Mouse (Mus musculus): Measurements from ENCODE around the gene Gata2.
A peak's percentile ranks its signal among the peaks of the same experiment; 100 is the strongest.

Gata2 gene

DNA sequence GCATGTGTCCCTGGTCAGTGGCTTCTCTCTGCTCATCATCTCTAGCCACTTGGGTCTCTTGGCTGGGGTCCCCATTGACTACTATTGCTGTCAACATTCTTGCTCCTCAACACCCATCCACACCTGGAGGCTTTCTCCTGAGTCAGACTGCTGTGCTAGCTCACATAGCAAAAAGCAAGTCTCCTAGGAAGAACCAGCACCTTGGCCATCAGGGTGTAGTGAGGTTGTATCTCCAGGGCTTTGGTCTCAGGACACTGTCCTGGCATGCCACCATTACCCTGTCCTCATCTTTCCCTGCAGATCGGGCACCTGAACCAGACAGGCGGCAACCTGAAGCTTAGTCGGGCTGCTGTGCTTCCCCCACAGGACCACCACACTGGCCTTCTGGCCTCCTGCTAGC is 14.6 kb downstream of the Gata2 start:
- no peak for DNase-seq (ENCODE audit: low spot score)

DNA sequence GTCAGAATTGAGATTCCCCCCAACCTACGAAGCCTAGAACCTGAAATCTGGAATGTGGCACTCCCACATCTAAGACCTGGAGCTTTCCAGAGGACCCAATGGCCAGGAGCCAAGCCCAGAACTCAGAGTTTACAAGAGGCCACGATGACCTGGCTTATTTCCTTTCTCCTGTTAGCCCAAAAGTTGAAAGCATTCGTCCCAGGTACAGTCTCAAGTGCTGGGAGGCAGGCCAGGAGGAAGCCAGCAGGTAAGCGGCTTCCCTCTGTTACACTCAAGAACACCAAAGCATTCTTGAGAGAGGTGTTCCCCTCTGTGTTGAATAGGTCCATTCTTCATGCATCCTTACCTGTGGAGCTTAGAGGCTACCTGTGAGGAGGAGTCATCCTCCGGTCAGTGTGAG is 15.8 kb downstream of the Gata2 start:
- DNase-seq (ENCODE audit: low spot score), result no peak

DNA sequence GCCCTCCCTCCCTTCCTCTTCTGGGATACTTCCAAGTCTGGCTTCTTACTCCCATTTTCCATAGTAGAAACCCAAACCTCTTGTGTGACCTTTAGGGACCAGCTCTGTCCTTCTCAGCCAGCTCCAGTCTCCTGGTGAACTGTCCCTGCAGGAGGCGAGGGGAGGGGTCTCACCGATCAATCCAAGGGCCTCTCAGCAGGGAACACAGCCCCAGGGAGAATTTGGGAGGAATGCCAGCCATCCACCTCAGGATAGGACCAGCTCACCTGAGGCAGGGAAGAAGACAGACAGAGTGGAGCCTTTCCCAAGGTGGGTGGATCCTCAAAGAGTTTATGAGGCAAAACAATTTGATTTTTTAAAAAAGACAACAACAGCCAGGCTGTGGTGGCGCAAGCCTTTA is 16.5 kb downstream of the Gata2 start:
- no peak for DNase-seq (ENCODE audit: low spot score)

DNA sequence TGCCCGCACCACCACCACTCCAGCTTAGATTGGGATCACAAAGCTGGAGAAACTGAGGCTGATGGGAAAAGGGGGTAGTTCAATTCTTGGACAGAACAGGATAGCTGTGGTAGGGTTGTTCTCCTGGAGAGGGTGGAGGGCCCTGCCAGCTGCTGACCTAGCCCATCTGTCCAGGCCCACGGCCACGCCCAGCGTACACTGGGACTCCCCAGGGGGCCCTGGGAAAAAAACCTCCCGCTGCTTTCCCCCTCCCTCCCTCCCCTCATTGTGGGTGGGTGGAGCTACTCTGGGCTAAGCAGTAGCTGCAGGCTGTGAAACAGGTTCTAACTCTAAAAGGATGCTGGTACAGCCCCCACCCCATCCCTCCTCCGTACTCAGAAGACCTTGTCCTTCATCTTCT is 22.1 kb downstream of the Gata2 start:
- DNase-seq (ENCODE audit: low spot score), result no peak

DNA sequence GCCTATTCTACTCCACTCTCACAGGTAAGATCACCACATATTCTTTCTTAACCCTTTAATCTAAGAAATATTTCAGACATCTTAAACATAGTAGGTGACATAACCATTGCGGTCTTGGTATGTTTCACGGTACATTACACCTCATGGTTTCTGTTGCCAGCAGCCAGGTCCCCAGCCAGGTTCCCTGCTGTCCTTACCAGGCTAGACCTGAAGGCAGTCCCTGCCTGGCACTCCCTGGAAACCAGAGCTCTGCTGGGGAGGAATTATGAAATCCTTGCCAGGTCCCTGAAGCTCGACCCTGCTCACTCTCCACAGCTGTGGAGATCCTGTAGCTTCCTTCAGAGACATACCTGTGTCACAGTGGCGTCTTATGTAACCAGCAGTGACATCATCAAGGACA is 22.5 kb downstream of the Gata2 start:
- no peak for DNase-seq (ENCODE audit: low spot score)

DNA sequence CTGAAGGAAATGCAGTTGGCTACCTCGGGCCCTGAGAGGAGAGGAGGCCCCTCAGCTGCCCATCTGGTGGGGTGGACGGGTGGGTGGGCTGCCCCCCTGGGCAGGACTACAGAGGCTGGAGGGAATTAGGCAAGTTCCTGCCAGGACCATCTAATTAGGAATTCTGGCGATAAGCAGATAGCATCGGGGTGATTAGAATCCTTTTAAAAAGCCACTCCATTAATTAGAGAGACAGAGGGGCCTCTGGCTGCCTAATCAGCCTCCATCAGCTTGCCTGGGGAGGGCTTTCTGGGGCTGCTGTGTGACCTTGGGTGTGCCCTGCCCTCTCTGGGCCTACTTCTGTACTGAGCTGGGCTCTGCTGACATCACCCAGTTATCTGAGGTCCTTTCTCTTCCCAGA is 25.4 kb downstream of the Gata2 start:
- DNase-seq (ENCODE audit: low spot score), result no peak

DNA sequence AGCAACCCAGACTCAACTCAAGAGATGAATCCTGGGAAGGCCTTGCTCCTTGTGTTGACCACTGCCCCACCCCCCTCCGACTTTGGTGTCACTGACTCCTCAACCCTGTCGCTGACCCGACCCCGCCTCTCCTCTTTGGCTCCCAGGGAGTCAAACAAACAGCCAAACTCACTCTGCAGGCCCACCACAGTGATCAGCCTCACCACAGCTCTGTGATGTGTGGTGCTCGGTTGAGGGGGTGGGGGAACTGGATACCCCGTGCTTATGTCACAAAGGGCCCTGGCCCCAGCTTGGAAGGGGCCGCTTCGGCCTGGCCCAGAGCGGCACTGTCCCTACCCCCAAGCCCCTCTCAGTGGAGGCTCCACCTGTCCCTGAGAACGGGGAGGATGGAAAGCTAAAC is 28.3 kb downstream of the Gata2 start, which contains the start of gene Dnajb8:
Dnajb8 (plus strand) TSS at position 301 of the 400 bp plus-strand sequence.
- DNase-seq (ENCODE audit: low spot score), result no peak

DNA sequence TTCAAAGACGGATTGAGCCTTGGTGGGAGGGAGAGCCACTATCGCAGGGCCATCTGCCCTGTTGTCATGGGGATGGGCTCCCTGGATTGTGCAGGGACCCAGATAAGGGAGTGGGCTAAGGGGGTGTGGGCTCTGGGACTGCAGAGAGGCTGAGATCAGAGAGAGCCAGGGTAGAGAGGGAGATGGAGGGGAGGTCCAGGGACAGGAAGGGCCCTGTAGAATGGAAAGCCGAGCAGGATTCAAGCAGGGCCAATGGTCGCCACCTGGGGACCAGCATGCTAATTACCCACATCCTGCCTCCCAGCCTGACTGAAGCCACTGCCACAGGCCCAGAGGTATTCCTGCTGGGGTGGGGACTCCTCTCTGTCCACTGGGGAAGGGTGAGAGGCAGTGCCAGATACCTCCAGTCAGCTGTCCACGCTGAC is 32.9 kb downstream of the Gata2 start:
- DNase-seq (ENCODE audit: low spot score), result no peak

DNA sequence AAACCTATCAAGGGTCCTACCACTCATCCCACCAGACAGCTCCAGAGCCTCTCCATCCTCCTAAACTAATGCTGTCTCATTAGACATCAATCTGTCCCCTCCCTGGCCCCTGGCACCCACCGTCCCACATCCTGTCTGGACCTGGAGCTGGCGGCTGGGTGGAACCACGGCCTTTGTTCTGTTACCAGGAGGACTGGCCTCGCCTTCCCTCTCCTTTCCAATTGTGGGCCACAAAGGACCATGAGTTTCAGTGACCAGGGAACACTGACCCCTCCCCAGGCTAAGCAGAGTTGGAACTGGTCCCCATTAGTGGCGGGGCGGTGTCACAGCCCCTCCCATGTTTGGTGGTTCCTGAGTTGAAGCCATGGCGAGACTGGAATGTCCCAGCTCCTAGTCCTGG is 33.8 kb downstream of the Gata2 start:
- DNase-seq (ENCODE audit: low spot score), result no peak

DNA sequence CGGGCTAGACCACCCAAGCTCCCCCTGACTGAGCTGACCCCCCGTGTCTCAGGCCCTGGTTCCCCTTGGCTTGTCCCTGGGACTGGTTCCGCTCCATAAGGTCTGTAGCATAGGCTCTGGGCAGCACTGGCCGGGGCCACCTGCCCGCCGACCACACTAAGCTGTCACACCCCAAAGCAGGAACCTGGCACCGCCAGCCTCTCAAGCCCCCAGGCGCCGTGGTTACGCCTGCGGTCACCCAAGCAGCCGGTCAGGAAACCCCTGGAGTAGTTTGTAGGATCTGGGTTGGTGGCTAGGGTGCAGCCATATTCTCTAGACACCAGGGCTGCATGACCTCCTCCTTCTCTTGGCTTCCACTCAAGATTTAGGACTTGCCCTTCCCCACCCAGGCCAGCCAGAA is 35.5 kb downstream of the Gata2 start:
- DNase-seq (ENCODE audit: low spot score), result no peak

DNA sequence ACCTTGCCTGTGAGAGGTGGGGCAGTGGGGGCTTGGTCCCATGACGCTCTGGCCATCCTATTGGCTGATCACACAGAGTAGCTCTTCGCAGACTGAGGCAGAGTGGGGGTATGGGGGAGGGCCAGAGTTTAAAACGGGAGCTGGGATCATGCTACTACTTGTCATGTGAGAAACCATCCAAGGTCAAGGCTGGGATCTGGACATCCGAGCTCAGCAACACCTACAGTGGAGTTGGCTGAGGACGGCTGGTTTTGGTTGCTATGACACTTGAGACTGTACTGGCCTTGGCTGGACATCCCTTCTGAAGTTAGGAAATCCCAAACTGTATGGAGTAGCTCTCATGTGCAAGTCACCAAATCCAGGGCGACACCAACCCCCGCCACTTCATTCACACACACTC is 38.1 kb downstream of the Gata2 start:
- no peak for DNase-seq (ENCODE audit: low spot score)

DNA sequence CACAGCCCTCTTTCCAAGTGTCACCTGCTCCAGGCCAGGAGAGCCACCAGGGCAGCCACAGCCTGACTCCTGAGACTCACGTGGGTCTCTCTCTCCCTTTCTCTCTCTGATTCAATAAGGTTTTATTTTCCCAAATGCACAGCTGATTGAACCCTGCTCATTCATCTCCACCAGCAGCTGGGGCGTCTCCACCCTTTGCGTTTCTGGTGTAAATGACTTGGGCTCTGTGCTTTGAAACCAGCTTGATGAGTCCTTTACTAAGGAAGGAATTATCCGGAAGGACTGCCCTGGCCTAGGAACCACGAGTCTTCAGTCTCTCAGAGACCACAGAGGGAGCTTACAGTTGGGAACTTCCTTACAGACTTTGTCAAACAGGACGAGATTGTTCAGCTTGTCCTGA is 38.5 kb downstream of the Gata2 start:
- no peak for DNase-seq (ENCODE audit: low spot score)

DNA sequence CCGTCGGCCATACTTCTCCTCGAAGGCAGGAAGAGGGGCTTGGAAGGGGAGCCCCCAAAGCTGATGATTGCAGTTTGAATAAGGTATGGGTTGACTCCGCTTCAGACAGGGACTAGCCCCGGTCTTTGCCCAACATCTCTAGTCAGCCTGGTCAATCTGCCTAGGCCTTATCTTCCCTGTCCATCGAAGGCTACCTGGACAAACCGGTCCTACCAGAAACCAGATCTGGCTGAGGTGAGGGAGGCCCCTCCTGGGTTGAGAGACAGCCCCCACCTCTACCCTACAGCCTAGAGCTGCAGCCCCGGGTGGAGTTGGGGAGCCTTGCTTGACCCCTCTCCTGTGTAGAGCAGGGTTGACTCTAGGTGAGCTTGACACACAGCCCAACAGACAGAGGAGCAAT is 40.3 kb downstream of the Gata2 start:
- DNase-seq (ENCODE audit: low spot score), result no peak

DNA sequence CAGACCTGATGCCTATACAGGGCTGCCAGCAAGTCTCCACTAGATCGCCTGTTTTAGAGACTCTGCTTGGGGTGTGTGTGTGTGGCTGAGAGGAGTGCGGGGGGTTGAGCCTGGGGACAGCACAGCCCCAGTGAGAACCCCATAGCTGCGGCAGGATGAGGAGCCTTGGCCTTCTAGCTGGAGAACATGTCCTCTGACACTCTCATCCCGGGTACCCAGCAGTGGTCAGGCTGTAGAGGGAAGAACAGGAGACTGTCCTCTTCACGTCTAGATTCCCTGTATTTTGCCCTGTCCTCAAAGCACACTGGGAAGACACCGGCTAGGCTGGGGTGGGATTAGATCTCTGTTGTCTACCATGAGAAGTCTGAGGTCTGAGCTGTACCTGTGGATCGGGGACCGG is 41.8 kb downstream of the Gata2 start:
- no peak for DNase-seq (ENCODE audit: low spot score)

DNA sequence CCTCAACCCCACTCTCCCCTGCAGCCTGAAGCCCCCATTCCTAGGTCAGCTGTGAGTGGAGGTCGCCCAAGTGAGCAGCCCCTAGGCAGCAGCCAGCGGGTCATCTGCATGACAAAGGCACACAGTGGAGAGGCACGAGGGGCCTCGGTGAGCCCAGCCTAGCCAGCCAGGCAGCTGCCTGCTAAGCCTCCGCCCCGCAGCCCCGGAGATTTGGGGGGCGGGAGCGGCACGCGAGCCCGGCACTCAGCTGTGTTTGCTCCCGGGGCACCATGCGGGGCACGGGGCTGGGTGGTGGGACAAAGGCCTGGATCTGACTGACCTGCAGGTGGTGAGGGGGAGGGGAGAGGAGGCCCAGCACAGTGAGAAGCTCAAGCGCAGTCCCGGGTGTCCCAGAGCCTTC is 42.3 kb downstream of the Gata2 start:
- no peak for DNase-seq (ENCODE audit: low spot score)

DNA sequence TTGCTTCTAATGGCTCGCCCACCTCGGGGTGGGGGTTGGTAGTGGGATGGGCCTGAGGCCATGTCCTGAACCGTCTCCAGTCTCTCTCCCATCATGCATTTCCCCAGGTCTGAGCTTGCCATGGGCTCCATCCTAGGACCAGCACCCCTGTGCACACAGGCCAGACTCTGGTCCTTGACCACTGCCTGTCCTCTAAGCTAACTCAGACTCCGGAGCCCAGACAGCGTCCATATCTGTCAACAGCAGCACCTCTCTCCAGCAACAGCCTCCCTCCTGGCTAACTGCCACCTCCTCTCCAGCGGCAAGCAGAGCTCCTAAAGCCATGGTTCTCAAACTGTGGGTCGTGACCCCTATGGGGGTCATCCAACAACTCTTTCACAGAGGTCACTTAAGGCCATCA is 42.8 kb downstream of the Gata2 start:
- DNase-seq (ENCODE audit: low spot score), result peak; percentile 22

DNA sequence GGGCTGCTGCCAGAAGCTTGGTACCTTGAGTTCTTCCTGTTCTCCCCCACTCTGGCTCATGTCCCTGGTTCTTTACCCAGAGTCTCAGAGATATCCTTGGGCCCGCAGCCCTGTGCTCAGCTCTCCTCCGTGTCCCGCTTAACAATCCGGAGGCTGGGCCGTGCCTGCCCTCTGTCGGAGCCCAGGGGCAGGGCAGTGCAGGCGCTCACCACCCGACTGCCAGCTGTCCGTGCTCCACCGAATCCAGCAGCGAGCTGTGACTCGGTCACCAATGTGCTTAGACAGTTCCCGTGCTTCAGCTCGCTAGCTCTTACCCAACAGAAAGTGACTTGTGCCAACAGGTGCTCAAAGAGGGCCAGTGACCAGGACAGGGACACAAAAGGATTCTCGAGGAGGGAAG is 48.9 kb downstream of the Gata2 start:
- DNase-seq (ENCODE audit: low spot score), result peak; percentile 43

DNA sequence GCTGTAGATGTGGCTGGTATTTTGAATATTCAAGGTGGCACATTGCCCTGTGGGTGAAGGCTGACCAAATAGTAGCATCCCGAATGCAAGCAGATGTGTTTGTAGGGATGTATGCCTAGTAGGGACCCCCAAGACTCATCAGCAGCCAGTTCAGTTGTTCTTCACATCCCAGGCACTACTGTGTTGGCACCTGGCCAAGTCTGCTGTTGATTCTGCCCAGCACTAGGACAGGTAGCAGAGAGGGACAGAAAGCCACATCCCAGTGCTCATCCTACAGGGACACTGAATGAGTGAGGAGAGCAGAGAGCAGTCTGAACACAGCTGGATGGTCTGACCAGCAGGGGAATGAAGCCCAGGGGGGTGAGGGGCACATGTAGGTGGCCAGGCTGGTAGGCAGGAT is 55.5 kb downstream of the Gata2 start:
- no peak for DNase-seq (ENCODE audit: low spot score)

DNA sequence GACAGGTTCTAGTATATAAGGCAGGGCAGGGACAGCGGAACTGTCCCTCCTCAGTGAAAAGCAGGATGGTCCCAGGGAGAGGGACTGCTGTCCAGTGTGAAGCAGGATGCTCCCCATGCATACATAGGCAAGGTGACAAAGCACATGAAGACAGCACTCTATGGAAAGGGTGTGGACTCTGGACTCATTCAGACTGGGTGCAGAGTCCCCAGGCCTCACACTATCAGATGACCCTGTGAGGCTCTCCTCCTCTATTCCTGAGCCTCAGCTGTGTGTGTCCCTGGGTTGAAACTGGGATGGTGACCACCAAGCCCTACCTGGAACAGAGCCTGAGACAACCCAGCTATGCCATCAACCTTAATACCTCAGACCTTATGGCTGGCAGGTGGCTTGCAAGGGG is 57.7 kb downstream of the Gata2 start:
- DNase-seq (ENCODE audit: low spot score), result no peak

DNA sequence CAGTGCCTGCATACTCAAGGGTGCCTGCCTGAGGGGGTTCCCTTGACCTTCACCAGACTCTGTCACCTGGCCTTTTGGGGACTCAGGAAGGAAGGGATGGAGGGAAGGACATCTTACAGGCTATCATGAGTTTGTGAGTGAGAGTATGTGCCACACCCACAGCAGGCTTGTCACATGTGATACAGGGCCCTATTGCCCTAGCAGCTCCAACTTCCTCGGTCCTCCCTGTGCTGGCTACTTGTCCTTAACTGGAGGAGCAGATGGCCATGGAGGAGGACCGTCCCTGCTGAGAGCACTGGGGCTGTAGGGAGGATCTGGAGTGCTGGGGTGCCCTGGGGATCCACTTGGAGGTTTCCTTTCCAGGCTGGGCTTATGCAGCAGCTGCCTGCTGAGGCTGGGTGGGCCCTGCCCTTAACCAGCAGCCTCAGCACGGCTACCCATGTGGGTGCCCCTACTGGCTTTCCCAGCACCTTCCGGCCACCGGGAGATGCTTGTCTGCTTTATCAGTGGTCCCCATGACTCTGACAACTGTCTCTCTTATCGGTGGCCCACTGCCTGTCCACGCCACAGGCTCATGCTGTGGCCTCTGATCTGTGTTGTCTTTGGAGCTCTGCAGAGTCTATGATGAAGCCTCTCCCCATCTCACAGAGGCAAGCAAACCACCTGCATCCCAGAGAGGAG is 58.2 kb downstream of the Gata2 start:
- DNase-seq (ENCODE audit: low spot score), result no peak

DNA sequence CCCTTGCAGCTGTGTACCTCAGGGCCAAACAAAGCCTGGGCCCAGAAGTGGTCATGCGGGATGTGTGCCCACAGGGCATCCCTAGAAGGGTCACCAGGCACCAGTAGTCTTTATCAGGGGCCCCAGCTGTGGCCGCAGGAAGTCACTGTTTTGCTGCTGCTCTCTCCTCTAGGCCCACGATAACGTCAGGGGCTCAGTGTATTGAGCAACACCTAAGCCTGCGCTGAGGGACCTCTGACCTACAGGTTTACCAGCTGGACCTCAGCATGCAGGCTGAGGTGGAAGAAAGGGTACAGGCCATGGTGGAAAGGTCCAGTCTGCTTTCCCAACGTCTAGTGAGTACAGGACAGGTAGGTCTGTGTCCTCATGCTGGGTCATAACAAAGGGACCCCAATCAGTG is 60.4 kb downstream of the Gata2 start:
- DNase-seq (ENCODE audit: low spot score), result no peak

DNA sequence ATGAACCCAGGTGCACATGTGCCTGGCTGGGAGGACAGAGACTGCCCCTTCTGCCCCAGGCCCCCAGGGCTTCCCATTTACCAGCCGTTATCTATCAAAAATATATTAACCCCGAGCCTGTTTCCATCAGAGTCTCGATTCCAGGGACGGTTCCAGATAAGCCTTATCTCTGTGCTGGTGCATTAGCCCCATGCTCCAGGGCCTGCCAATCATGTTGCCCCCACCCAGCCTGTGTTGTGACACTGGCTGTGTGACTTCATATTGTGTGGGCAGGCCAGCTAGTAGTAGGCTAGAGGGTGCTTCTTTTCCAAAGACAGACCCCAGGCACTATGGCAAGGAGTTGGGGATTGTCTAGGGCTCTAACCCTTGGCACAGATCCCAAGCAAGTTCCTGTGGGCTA is 61.7 kb downstream of the Gata2 start:
- no peak for DNase-seq (ENCODE audit: low spot score)

Measured in testis, postnatal 14 days (tissue).